Mouse (Mus musculus) neural tube, embryonic 11.5 days (tissue): Measurements from ENCODE around the gene Il34. TPM values are rescaled to one million over a fixed set of nuclear protein-coding genes. Genes with fewer than 3 reads are reported as not detected.
"Not testable (repeated sequence)": the region's sequence is repeated elsewhere in the genome, so short reads cannot be mapped to it uniquely, and the experiment has no call there.

ENCODE experiments used
- ATAC-seq: fragments of 200-750 bp; cut with Nextera tagmentation; 2 replicates; pipeline ENCODE4 v1.8.0; 2017; ENCODE audit warnings: moderate number of reproducible peaks, mild to moderate bottlenecking, moderate TSS enrichment, moderate library complexity; ENCODE audit not compliant: insufficient read depth, low FRiP score, low TSS enrichment
- DNase-seq: peaks from one replicate; pipeline ENCODE4 v3.0.0-alpha.2; 2015; ENCODE audit warnings: low spot score
- H3K27ac ChIP-seq: fragments of 300-500 bp; sonication (generic); 2 replicates; pipeline ENCODE4 v1.5.1; 2014; ENCODE audit warnings: low read depth, mild to moderate bottlenecking, low read length
- H3K27me3 ChIP-seq: fragments of 300-500 bp; sonication (generic); 2 replicates; pipeline ENCODE4 v1.6.1; 2014; ENCODE audit warnings: mild to moderate bottlenecking, low read length, mixed read lengths; ENCODE audit not compliant: control insufficient read depth, insufficient read depth
- H3K36me3 ChIP-seq: fragments of 300-500 bp; sonication (generic); 2 replicates; pipeline ENCODE4 v1.6.1; 2014; ENCODE audit warnings: mild to moderate bottlenecking, low read length, moderate library complexity, mixed read lengths; ENCODE audit not compliant: control insufficient read depth, insufficient read depth
- H3K4me1 ChIP-seq: fragments of 300-500 bp; sonication (generic); 2 replicates; pipeline ENCODE4 v1.6.1; 2014; ENCODE audit warnings: low read length, mixed read lengths; ENCODE audit not compliant: control insufficient read depth, insufficient read depth
- H3K4me2 ChIP-seq: fragments of 300-500 bp; sonication (generic); 2 replicates; pipeline ENCODE4 v1.6.1; 2014; ENCODE audit warnings: low read depth, mild to moderate bottlenecking, moderate library complexity
- H3K4me3 ChIP-seq: fragments of 300-500 bp; sonication (generic); 2 replicates; pipeline ENCODE4 v1.5.1; 2014; ENCODE audit warnings: low read depth, low read length
- H3K9ac ChIP-seq: fragments of 300-500 bp; sonication (generic); 2 replicates; pipeline ENCODE4 v1.6.1; 2014; ENCODE audit warnings: mild to moderate bottlenecking, low read length
- H3K9me3 ChIP-seq: fragments of 300-500 bp; sonication (generic); 2 replicates; pipeline ENCODE4 v1.6.1; 2016; ENCODE audit warnings: low read length; ENCODE audit not compliant: control insufficient read depth
- WGBS: fragments of 180-500 bp; shearing (Covaris S2); extraction: QIAGEN DNeasy Blood & Tissue Kit; methylation state at CpG from one replicate; pipeline ENCODE4 v1.1.7; 2014; 5-methylcytosine and 5-hydroxymethylcytosine counted together
- polyA plus RNA-seq: library from polyadenylated mRNA; unstranded; fragments of >200 nt; fragmentation: Nextera tagmentation; extraction: Ambion mirVana; gene quantifications from 2 replicates; pipeline ENCODE4 v1.2.1, GENCODE M21; 2014

Gene Il34
- polyA plus RNA-seq, 1 experiment from 2014 or later: not detected

- Histone ChIP-seq H3K27ac (no peak overlapping the region), H3K9ac (no peak overlapping the region), H3K9me3 (no peaks in the 10 kb centered on the region), H3K4me3 (no peak overlapping the region), H3K36me3 (no peaks in the 10 kb centered on the region), H3K4me2 (no peak overlapping the region), H3K27me3 (no peaks in the 10 kb centered on the region), H3K4me1 (no peaks in the 10 kb centered on the region)
- ATAC-seq: no peak
- no peak for DNase-seq
- WGBS: 79% methylated on average over 6 of the region's 6 CpGs
These were observed 15.5 kb downstream of the Il34 start for GRCm38 (mm10) chr8:110790270-110790669.

DNA sequence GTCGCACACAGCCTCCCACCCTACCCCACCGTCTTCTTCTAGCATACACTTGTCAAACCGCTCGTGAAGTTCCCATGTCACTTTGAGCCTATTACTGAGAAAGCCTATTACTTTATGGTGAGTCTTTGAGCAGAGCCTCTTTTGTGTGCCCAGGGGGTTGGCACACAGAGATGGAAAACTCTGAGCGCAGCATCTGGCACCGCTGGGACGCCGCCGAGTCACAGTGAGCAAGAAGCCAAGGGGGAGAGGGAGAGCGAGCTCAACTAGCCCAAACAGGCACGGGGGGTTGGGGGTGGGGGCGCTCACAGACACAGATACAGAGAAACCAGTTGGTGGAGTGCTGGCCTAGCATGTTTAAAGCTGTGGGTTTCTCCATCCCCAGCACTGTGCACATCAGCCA lies 16.2 kb downstream of the Il34 start:
- 60% methylated on average over 12 of the region's 12 CpGs for WGBS
- Histone ChIP-seq H3K9me3 (no peaks in the 10 kb centered on the region), H3K36me3 (no peaks in the 10 kb centered on the region), H3K4me1 (no peaks in the 10 kb centered on the region), H3K9ac (no peak overlapping the region), H3K4me3 (no peak overlapping the region), H3K27me3 (no peaks in the 10 kb centered on the region), H3K4me2 (no peak overlapping the region), H3K27ac (no peak overlapping the region)
- ATAC-seq (no peak), DNase-seq (no peak)

GRCm38 (mm10) chr8:110788981-110789380 lies 16.7 kb downstream of the Il34 start:
- Histone ChIP-seq H3K9me3 (no peaks in the 10 kb centered on the region), H3K9ac (no peak overlapping the region), H3K27ac (no peak overlapping the region), H3K36me3 (no peaks in the 10 kb centered on the region), H3K27me3 (no peaks in the 10 kb centered on the region), H3K4me2 (no peak overlapping the region), H3K4me3 (no peak overlapping the region), H3K4me1 (no peaks in the 10 kb centered on the region)
- 59% methylated on average over 12 of the region's 12 CpGs for WGBS
- ATAC-seq (no peak), DNase-seq (no peak)

- H3K27me3 ChIP-seq: no peaks in the 10 kb centered on the region
- no peak overlapping the region for H3K9ac ChIP-seq
- H3K4me3 ChIP-seq: no peak overlapping the region
- ATAC-seq: no peak
- no peak overlapping the region for H3K4me2 ChIP-seq
- H3K9me3 ChIP-seq: no peaks in the 10 kb centered on the region
- 90% methylated on average over 9 of the region's 9 CpGs for WGBS
- no peaks in the 10 kb centered on the region for H3K4me1 ChIP-seq
- H3K27ac ChIP-seq: no peak overlapping the region
- no peaks in the 10 kb centered on the region for H3K36me3 ChIP-seq
- DNase-seq: no peak
These were observed 18.2 kb downstream of the Il34 start for GRCm38 (mm10) chr8:110787411-110787954.

GRCm38 (mm10) chr8:110786934-110787333 lies 18.8 kb downstream of the Il34 start:
- ATAC-seq (no peak), DNase-seq (no peak)
- WGBS: 87% methylated on average over 8 of the region's 8 CpGs
- Histone ChIP-seq H3K4me2 (no peak overlapping the region), H3K36me3 (no peaks in the 10 kb centered on the region), H3K4me3 (no peak overlapping the region), H3K27me3 (no peaks in the 10 kb centered on the region), H3K9ac (no peak overlapping the region), H3K4me1 (no peaks in the 10 kb centered on the region), H3K9me3 (no peaks in the 10 kb centered on the region), H3K27ac (no peak overlapping the region)

- H3K9ac ChIP-seq, H3K27ac ChIP-seq, DNase-seq, H3K4me3 ChIP-seq, H3K36me3 ChIP-seq, H3K4me2 ChIP-seq, H3K4me1 ChIP-seq, H3K9me3 ChIP-seq, ATAC-seq, H3K27me3 ChIP-seq: not testable (repeated sequence)
- WGBS: 81% methylated on average over 7 of the region's 7 CpGs
These were observed 19.2 kb downstream of the Il34 start for GRCm38 (mm10) chr8:110786501-110786900.

DNA sequence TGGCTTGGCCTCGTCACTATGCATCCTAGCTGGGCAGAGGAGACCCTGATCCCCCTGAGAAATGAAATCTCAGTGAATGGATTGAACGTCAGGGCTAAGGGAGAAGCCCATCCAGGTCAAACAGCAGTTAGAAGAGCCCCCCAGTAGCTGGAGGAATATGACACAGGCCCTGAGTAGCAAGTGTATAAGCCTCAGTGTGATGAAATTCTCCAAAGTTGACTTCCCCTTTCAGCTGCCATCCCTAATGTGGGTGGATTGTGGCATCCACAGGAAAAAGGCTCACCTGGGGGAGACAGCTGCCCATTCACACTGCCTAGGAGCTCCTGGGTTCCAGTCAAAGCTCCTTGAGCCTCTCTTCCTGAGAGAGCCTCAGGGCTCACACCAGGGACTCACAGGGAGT lies 20.4 kb downstream of the Il34 start:
- no peak for DNase-seq
- no peak overlapping the region for H3K4me3 ChIP-seq
- 60% methylated on average over 2 of the region's 2 CpGs for WGBS
- H3K36me3 ChIP-seq: no peaks in the 10 kb centered on the region
- H3K4me1 ChIP-seq: no peaks in the 10 kb centered on the region
- H3K27me3 ChIP-seq: no peaks in the 10 kb centered on the region
- no peak overlapping the region for H3K4me2 ChIP-seq
- no peaks in the 10 kb centered on the region for H3K9me3 ChIP-seq
- ATAC-seq: no peak
- no peak overlapping the region for H3K9ac ChIP-seq
- H3K27ac ChIP-seq: no peak overlapping the region

GRCm38 (mm10) chr8:110779924-110780718 lies 25.6 kb downstream of the Il34 start:
- H3K4me1 ChIP-seq: no peaks in the 10 kb centered on the region
- ATAC-seq (no peak), DNase-seq (no peak)
- WGBS: 82% methylated on average over 13 of the region's 13 CpGs
- H3K27me3 ChIP-seq: no peaks in the 10 kb centered on the region
- H3K36me3 ChIP-seq: no peaks in the 10 kb centered on the region
- no peak overlapping the region for H3K27ac ChIP-seq
- no peak overlapping the region for H3K4me3 ChIP-seq
- H3K4me2 ChIP-seq: no peak overlapping the region
- H3K9me3 ChIP-seq: no peaks in the 10 kb centered on the region
- H3K9ac ChIP-seq: no peak overlapping the region

DNA sequence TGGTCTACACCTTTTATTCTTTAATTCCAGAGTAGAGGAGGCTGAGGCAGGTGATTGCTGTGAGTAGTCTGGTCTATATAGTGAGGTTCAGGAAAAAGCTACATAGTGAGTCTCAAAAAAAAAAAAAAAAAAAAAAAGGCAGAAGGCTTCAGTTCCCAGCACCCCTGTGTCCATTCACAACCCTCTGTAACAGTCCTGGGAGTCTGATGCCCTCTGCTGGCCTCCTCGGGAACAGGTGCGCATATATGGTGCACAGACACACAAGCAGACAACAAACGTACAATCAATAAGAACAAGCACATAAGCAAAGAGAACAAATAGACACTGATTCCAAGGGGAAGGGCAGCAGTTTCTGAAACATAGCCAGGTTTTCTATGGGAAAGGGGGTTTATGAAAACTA lies 29.4 kb downstream of the Il34 start:
- 95% methylated on average over 3 of the region's 3 CpGs for WGBS
- H3K27ac ChIP-seq: no peak overlapping the region

More for the DNA sequence above, 29.4 kb downstream of the Il34 start:
- Histone ChIP-seq H3K4me1 (no peaks in the 10 kb centered on the region), H3K9me3 (no peaks in the 10 kb centered on the region), H3K27me3 (no peaks in the 10 kb centered on the region), H3K9ac (no peak overlapping the region), H3K4me3 (no peak overlapping the region), H3K36me3 (no peaks in the 10 kb centered on the region), H3K4me2 (no peak overlapping the region)
- ATAC-seq (no peak), DNase-seq (no peak)
